Mouse (Mus musculus) stomach, postnatal 0 days (tissue): ENCODE results near the gene Actn2.

ENCODE experiments used
- CTCF ChIP-seq: IDR thresholded peaks from 2 replicates; pipeline ENCODE4 v1.5.1; 2016; ENCODE audit warnings: antibody characterized with exemption, low read depth, mild to moderate bottlenecking, moderate library complexity
- EP300 ChIP-seq: optimal IDR thresholded peaks from 2 replicates; pipeline ENCODE3; 2016; ENCODE audit warnings: antibody characterized with exemption

DNA sequence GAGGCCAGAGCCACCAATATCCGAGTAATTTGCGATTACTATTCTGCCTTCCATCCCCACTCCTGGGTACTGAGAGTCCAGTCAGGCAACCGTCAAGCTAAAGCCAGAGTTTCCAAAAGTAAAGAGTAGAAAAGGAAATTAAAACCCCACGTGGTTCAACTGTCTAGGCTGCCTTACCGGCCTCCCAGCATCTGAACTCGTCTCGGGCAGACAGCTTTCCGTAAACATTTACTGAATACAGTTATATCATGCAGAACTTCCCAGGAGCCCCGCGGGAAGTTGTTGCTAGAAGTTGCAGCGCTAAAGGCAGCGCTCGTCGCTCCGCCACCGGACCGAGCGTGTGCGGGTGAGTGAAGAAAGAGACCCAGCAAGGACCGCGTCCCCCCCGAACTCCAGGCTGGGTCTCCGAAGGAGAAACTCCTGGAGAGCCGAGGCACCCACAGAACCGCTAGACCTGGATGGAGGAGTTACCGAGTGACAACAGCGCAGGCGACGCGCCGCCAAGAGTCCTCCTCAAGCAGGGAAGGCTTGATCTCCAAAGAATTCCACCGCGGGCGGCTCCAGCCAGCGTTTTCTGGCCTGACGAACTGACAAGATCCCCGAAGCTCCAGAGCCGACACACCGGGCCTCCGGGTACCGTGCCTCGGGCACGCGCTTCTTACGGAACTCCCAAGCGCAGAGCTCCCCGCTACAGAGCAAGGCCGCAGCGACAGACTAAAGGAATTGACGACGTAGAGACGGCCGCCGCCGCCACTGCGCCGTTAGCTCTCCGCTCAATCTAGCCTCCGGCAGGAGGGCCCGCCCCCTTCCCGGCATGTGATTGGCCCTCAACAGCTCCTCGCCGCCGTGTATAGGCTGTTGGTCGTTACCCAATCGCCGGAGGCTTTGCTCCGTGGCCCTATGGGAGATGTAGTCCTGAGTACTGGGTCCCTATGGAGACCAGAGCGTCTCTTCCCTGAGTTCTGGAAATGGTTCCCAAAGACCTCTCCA is 82.9 kb downstream of the Actn2 start, which contains the start of gene Mtr:
- TF ChIP-seq CTCF (no peak), EP300 (no peak)
